Mouse (Mus musculus) left cerebral cortex, postnatal 10 days (tissue): ENCODE measurements at regions not wholly inside any gene's neighbourhood (a gene's known extent, or its start where the extent isn't known, plus 50 kb on each side); places are given as distances from the start of the nearest gene placed in this dataset.
"Not testable (repeated sequence)": the region's sequence is repeated elsewhere in the genome, so short reads cannot be mapped to it uniquely, and the experiment has no call there.

ENCODE experiments used
- DNase-seq, 2 experiments: peaks; one replicate each; pipeline ENCODE4 v3.0.0; 2021 to 2022; ENCODE audit warnings: low spot score in 2 of 2, mixed read lengths in 1 of 2; ENCODE audit errors: extremely low spot score in 1 of 2
- intact Hi-C: fragments of 180-260 bp; cut with DNase I; formaldehyde crosslinking; loops from one replicate; pipeline ENCODE4 v1.15.1; 2025

DNA sequence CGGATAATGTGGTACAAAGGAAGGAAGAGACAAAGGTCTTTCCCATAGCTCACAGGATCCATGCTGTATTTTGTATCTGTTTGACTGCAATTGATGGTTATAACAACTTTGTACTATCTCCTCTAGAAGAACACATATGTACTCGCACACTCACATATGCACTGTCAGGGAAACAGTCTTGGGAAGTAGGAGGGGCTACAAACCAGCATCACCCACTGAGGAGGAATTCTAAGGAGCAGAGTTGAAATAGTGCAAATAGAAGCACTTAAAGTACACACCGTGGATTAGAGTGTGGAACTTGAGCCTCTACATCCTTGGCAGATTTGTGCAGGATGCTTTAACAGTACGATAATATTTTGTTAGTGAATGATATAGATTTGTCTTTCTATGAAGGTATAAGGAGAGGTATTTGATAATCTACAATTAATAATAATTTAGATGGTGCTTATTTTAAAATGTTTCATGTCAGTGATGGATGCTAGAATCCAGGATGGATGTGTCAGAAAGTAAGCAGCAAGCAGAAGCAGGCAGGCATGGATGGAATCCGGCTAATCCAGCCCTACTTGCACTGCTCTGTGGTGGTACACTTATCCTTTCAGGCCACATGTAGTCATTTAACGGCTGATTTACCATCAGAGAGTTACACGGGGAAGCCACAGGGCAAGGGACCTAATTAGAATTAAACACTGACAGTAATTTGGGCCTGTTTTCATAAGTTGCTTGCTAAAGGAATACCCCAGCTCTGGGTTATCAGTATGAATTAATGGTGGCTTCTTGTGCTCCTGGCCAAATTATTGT, 223.3 kb downstream of the Cetn3 start:
- DNase-seq, result no peak
- intact Hi-C loops, result no loop called here

DNA sequence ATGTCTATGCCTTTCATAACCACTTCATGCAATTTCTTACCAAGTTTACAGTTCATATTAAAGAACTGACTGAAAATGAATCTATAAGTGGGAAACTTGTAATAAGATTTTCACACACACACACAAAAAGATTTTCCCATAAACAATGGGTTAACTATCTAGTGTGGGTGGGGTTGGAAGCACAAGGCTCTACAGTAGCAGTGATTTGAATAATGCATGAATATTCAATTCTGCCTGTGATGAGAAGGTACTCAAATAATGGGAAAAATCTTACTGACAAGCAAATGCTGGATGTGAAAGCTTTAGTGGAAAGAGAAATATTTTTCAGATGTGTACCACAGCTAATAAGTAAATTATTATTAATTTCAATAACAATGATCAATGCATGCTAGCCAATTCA, 224.3 kb downstream of the Cetn3 start:
- no peak for DNase-seq
- intact Hi-C loops, result no loop called here

DNA sequence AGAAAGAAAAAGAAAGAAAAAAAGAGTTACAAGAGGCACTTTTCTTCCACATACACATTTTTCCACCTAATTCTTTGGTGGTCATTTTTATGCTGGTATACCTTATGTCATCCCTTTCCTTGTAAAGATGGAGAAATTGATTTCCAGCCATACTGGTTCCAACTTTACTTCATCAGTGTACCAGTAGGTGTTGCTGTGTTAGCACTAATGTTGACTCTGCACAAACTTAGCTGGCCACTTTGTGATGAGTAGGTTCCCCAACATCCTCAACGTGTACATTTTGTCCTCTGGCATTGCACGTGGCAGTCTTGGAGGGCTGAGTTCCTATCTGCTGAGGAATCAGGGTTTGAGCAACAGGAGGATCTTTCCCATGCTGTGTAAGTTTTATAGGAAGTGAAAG, 256.7 kb downstream of the Cetn3 start:
- intact Hi-C loops, result no loop called here
- no peak for DNase-seq

DNA sequence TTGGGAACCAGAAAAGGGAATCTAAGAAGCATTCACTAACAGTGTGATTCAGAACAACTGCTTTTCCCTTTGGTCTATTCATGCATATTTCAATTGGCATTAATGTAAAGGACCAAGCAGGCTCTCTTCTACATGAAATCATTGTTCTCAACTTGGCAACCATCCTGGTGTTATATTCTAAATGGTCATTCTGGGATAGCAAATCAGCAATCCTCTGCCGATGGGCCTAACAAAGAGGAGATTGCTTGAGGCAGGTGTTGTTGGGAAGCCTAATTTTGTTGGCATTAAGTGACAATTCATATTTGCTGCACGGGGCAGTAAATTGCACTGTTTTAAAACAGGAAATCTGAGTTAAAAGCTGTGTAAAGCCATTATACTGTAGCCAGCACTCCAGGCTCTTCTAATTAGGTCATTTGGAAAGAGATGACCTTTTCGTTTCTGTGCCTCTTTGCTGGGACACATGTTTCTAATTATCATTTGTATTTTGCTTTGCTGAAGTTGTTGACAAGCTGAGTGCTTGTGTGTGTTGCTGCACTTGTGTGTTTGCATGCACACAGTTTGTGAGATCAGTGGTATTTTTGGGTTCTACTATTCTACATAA, 275.4 kb downstream of the Cetn3 start:
- intact Hi-C loops, result no loop called here
- DNase-seq, result no peak

DNA sequence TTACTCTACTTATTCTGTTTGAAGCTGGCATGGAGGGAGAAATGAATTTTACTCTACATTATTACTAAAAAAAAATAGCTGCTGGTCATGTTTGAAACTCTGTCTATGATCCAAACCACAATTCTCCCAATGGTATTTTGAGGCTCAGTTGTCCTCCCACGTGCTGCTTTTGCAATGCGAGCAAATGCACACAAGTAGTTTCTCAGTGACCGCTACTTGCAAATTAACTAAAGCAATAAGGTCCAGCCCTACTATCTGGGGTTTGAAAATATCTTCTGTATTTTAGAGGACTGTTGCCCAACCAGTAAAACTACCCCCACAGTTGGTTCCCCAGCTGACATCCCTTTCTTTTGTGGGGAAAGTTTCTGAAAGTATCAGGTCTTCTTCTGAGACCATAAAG, 276.0 kb downstream of the Cetn3 start:
- DNase-seq, result no peak
- intact Hi-C loops, result no loop called here

DNA sequence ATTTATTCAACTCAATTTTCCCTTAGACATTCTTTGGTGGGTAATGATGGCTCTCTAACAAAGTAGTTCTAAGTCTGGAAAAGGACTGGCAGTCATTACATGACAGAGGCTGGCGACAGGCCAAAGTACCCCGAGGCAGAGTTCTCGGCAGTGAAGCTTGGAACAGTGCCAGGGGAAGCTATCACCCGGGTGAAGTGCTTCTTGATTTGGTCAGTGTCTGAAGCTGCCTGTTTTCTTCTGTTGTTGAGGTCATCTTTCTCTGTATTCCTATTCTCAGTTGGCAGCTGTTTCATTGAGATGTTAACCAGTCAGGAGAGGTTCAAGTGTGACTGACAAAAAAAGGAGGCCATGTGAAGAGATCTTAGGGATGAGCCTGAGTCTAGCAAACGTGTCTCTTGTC, 276.6 kb downstream of the Cetn3 start:
- DNase-seq, result peak in 1 of 2 experiments; percentile 78

DNA sequence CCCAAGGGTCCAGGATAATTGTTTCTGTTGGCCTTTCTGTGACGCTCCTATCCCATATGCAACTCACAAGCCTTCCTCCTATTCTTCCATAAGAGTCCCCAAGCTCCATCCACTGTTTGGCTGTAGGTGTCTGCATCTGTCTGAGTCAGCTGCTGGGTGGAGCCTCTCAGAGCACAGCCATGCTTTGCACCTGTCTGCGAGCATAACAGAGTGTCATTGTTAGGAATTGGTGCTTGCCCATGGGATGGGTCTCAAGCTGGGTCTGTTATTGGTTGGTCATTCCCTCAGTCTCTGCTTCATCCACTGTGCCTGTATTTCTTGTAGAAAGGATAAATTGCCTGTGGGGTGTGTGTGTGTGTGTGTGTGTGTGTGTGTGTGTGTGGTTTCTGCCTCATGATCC, 281.0 kb downstream of the Cetn3 start:
- intact Hi-C loops, result loop anchor here (10.0 kb wide), 1 partner anchor 241 kb away; no protein-coding TSS in a partner anchor
- DNase-seq, result not testable (repeated sequence)

More for the DNA sequence above, 276.6 kb downstream of the Cetn3 start:
- intact Hi-C loops, result no loop called here

DNA sequence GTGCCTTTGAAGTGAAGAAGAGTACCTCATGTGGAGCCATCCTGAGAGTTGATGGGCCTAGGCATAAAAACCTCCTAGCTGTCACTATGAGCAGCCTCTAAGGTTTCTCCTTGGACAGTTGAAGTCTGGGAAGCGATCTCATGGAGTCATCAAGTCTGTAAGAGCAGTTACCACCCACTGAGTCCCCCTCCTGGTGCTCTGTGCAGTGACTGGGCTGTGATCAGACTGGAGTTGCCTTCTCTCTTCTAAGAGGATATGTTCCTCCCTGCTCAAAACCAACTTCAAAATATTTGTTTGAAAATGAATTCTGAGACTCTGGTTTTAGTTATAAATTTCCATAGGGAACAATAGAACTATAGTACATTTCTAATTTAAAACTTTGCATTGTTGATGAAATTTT, 283.3 kb downstream of the Cetn3 start:
- DNase-seq, result no peak
- intact Hi-C loops, result loop anchor here (10.0 kb wide), 1 partner anchor 239 kb away; no protein-coding TSS in a partner anchor

DNA sequence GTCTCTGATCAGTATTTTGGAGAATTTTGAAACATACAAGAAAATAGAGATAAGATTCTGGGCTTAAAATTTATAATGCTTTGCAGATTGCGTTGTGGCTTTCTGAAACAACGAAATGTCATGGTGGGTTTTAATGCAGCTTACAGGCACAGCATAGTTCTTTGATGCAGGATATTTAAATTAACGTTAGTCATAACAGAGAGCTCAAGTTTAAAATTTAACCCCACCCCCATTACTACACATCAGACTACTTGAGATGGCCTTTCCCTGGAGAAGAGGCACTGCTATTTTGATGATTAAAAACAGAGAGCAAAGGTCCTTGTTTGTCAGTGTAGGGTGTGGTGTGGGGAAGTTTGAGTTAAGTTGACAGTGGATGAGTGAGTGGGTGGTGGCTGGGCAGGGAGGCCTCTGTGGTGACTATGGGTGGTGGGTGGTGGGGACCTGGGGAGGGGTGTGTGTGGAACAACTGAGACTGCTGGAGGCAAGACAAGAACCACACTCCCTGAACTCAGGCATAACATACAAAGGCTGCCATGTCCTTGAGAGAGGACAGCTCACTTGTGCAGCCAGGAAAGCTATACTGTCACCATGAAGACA, 283.9 kb downstream of the Cetn3 start:
- no peak for DNase-seq

DNA sequence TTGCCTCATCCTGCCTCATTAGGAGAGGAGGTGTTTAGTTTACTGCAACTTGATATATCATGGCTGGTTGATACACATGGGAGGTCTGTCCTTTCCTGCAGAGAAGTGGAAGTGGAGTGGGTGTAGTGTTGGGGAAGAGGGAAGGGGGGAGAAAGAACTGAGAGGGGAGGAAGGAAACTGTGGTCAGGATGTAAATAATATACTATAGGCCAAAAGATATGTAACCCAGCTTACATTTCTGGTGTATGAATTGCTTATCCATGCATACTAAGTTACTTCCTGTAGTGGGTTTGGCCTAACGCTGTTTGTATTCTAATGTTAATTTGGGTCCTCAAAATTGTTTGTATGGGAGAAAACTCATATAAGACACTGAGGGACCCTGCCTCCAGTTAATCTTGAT, 289.6 kb downstream of the Cetn3 start:
- intact Hi-C loops, result no loop called here
- DNase-seq, result no peak

More for the DNA sequence above, 283.9 kb downstream of the Cetn3 start:
- intact Hi-C loops, result loop anchor here (10.0 kb wide), 1 partner anchor 238 kb away; no protein-coding TSS in a partner anchor

DNA sequence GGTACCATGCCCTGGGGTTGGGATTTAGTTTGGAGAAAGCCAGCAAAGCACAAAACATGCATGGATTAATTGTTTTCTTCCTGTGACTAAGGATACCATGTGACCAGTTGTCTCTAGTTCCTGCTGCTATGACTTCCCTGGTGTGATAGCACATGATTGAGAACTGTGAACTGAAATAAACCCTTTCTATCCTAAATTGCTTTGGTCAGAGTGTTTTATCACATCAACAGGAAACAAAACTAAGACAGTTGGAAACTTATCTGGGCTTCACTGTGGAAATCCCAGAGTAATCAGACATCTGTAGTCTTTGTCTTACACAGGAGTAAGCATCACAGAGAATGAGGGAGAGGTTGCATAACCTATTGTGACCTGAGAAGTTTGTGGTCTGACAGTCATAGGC, 290.5 kb downstream of the Cetn3 start:
- intact Hi-C loops, result no loop called here
- no peak for DNase-seq

DNA sequence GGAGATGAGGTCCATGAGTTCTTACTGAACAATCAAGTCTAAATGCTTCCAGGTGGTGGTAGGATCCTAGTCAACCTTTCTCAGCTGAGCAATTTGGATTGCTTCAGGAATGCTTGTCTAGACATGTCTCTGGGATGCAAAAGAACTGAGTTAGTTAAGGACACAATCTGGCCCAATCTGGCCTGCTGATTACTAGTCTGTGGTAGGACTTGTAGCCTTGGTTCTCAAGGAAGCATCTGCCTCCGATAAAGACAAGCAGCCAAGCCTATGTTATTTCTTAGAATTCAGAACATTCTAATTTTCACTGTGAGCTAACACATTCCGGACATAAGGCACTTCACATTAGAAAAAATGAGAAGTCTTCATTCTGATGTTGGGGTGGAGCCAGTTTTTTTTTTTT, 298.5 kb downstream of the Cetn3 start:
- peak in 1 of 2 experiments; percentile 12 for DNase-seq
- intact Hi-C loops, result no loop called here

DNA sequence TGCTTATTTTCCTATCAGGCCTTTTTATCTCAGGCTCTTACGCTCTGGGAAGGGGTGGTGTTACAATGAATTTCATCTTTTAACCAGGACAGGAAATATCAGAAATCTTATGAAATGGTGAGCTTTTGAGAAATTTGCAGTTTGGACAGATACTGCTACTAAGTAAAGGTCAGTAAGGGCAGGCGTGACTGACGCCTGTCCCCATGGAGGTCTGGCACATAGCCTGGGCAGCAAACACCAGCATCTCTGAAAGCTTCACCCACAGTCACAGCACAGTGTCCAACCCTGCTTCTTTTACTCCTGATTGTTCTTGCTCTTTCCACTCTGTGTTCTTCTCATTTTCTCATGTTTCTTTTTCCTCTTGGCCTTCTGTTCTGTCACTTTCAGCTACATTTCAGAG, 304.8 kb downstream of the Cetn3 start:
- intact Hi-C loops, result no loop called here
- no peak for DNase-seq

DNA sequence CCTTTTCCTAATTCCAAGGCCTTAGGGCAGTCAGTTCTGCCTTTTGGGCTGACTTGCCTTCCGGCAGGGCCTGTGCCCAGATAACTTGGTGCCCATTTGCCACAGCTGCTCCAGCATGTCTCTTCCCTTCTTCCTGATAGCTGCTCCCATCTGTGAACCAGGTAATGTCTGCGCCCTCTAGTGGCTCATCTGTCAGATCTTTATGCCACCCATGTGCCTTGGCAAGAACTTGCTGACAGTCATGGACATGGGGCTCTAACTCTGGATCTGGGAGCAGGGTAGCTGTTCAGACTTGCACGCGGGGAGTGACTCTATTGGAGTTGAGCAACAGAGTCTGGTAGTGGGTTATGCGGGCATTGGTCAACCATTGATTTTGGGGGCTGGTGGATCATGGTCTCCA, 309.3 kb downstream of the Cetn3 start:
- no peak for DNase-seq
- intact Hi-C loops, result no loop called here

DNA sequence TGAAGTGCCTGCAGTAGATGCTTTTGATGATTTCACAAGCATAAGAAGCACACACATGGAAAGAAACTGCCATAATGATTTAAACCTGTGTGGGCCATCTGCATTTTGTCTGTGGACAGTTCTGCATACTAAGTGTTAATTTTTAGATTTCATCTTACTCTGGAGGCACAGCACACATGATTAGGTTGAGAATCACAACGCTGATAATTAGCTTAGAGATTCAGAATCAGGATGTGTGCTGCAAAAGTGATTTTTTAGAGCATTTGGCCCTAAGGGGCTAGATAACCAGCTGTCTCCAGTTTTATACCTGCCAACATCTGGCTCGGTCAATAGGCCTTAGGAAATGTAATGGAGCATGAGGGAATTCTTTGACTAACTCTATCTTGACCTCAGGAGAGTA, 323.2 kb downstream of the Cetn3 start:
- intact Hi-C loops, result no loop called here
- DNase-seq, result no peak

DNA sequence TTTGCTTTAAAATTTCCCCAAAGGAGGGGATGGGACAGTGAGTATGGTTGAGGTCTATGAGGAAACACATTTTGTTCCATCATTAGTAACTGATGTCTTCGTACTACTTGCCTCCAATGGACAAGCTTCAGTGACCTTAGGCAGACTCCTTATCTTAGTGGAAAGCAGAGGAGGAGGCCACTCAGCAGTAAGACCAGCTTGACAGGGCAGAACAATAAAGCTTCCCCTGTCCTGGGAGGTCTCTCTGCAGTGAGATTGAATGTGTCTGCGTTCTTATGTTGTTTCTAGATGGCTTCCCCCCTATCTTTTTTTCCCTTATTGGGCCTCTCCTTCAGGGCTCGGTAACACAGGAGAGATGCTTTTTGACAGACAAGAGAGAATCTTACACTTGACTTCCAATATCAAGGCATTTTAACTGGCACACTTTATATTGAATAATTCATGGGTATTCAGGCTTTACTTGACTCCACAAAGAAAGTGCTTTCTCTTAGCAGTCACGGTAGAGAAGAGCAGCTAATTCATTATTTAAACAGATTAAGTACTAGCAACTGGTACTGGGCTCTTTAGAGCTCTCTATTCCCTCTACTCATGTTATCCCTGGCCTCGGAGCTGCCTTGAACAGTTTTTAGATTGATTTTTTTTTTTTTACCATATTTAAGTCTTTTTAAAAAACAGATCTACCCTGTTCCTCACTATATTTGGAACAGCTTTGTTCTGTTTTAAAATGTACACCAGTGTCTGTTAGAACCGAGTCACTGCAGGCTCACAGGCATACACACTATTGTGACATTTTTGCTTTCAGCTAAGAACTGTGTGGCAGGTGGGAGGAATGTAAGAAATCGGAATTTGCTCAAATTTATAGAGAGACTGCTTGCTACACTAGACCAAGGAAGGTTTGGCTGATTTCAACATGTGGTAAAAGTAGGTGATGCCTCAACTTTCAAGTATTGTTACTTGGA, 347.2 kb downstream of the Cetn3 start:
- peak in 1 of 2 experiments; percentile 3 for DNase-seq
- intact Hi-C loops, result no loop called here
